Mouse (Mus musculus) brain, embryonic 14.5 days (tissue): ENCODE data around the gene Hspa4.
"Not testable (repeated sequence)": the region's sequence is repeated elsewhere in the genome, so short reads cannot be mapped to it uniquely, and the experiment has no call there.

Source experiments
- CTCF ChIP-seq: fragments of 200-500 bp; IDR thresholded peaks from 2 replicates; pipeline ENCODE4 v1.5.1; 2012; ENCODE audit warnings: inconsistent platforms, mild to moderate bottlenecking, moderate library complexity, borderline replicate concordance; ENCODE audit not compliant: insufficient read depth, insufficient read length; ENCODE audit errors: extremely low read depth
- POLR2A ChIP-seq: fragments of 200-500 bp; IDR thresholded peaks from 2 replicates; pipeline ENCODE4 v1.6.1; 2012; ENCODE audit warnings: mild to moderate bottlenecking, inconsistent platforms, borderline replicate concordance; ENCODE audit not compliant: poor library complexity, insufficient read depth, insufficient read length, severe bottlenecking; ENCODE audit errors: extremely low read depth

GRCm38 (mm10) chr11:53312823-53313222, 12.6 kb upstream of the Hspa4 start:
- TF ChIP-seq CTCF, POLR2A: not testable (repeated sequence)
